Mouse (Mus musculus) left cerebral cortex, adult 9 months (tissue): Measurements from ENCODE around the gene Tie1.
"Not testable (repeated sequence)": the region's sequence is repeated elsewhere in the genome, so short reads cannot be mapped to it uniquely, and the experiment has no call there.

Source experiments
- DNase-seq, 2 experiments: peaks; one replicate each; pipeline ENCODE4 v3.0.0; 2022; ENCODE audit warnings: low spot score in 2 of 2

Gene Tie1

GRCm38 (mm10) chr4:118489717-118490132 lies at the start of gene Tie1:
Gene Tie1 (minus strand): TSS chr4:118490061.
- no peak for DNase-seq

GRCm38 (mm10) chr4:118537801-118538200 lies 47.9 kb upstream of the Tie1 start:
- no peak for DNase-seq

- no peak for DNase-seq
Observed at GRCm38 (mm10) chr4:118535610-118536009, 45.7 kb upstream of the Tie1 start.

- DNase-seq, result no peak
Observed at GRCm38 (mm10) chr4:118533605-118534004, 43.7 kb upstream of the Tie1 start.

GRCm38 (mm10) chr4:118533156-118533555 lies 43.3 kb upstream of the Tie1 start:
- no peak for DNase-seq

- no peak for DNase-seq
Observed at GRCm38 (mm10) chr4:118532663-118533062, 42.8 kb upstream of the Tie1 start.

- no peak for DNase-seq
Observed at GRCm38 (mm10) chr4:118527720-118528119, 37.9 kb upstream of the Tie1 start.

GRCm38 (mm10) chr4:118527335-118527681 lies 37.4 kb upstream of the Tie1 start:
- no peak for DNase-seq

GRCm38 (mm10) chr4:118526408-118527334 lies 36.8 kb upstream of the Tie1 start, which contains the start of gene 2610528J11Rik:
Gene 2610528J11Rik (plus strand): TSS chr4:118526999.
- no peak for DNase-seq

GRCm38 (mm10) chr4:118525779-118526178 lies 35.9 kb upstream of the Tie1 start:
- no peak for DNase-seq

GRCm38 (mm10) chr4:118523976-118524375 lies 34.1 kb upstream of the Tie1 start:
- no peak for DNase-seq

- no peak for DNase-seq
Observed at GRCm38 (mm10) chr4:118522248-118522647, 32.4 kb upstream of the Tie1 start.

GRCm38 (mm10) chr4:118518208-118518607 lies 28.3 kb upstream of the Tie1 start:
- no peak for DNase-seq

GRCm38 (mm10) chr4:118517497-118518146 lies 27.8 kb upstream of the Tie1 start:
- DNase-seq, result no peak

- DNase-seq, result no peak
Observed at GRCm38 (mm10) chr4:118516699-118517496, 27.0 kb upstream of the Tie1 start.

GRCm38 (mm10) chr4:118509050-118509449 lies 19.2 kb upstream of the Tie1 start:
- no peak for DNase-seq

GRCm38 (mm10) chr4:118507171-118507570 lies 17.3 kb upstream of the Tie1 start:
- not testable (repeated sequence) for DNase-seq

GRCm38 (mm10) chr4:118505551-118505950 lies 15.7 kb upstream of the Tie1 start:
- no peak for DNase-seq

- no peak for DNase-seq
Observed at GRCm38 (mm10) chr4:118500792-118501191, 10.9 kb upstream of the Tie1 start.

GRCm38 (mm10) chr4:118500171-118500724 lies 10.4 kb upstream of the Tie1 start:
- DNase-seq, result no peak

- DNase-seq, result no peak
Observed at GRCm38 (mm10) chr4:118490461-118490860, 600 bp upstream of the Tie1 start.
